Mouse (Mus musculus) colon, adult 2 months (tissue): Measurements from ENCODE around the gene Foxc2. TPM values are rescaled to one million over a fixed set of nuclear protein-coding genes. Genes with fewer than 3 reads are reported as not detected.

ENCODE experiments used
- polyA plus RNA-seq: library from polyadenylated mRNA; depleted of rRNA; stranded (reverse); fragments of >200 nt; gene quantifications from 2 replicates; pipeline ENCODE4 v1.2.3, GENCODE M21; 2012; rRNA removed

Gene Foxc2
- 0.50 and 1.2 TPM in 2 replicates for polyA plus RNA-seq

DNA sequence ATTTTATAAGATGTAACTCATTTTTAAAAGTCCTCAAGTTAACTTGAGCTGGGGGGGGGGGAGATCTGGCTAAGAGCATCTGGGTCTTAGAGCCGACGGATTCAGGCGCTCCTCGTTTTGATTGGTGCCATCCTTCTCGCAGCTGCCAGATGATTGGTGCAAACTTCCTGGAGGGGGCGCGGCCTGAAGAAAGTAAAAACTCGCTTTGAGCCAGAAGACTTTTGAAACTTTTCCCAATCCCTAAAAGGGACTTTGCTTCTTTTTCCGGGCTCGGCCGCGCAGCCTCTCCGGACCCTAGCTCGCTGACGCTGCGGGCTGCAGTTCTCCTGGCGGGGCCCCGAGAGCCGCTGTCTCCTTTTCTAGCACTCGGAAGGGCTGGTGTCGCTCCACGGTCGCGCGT, at the start of gene Foxc2:
Foxc2 (plus strand) TSS at position 224 of the 400 bp plus-strand sequence.

DNA sequence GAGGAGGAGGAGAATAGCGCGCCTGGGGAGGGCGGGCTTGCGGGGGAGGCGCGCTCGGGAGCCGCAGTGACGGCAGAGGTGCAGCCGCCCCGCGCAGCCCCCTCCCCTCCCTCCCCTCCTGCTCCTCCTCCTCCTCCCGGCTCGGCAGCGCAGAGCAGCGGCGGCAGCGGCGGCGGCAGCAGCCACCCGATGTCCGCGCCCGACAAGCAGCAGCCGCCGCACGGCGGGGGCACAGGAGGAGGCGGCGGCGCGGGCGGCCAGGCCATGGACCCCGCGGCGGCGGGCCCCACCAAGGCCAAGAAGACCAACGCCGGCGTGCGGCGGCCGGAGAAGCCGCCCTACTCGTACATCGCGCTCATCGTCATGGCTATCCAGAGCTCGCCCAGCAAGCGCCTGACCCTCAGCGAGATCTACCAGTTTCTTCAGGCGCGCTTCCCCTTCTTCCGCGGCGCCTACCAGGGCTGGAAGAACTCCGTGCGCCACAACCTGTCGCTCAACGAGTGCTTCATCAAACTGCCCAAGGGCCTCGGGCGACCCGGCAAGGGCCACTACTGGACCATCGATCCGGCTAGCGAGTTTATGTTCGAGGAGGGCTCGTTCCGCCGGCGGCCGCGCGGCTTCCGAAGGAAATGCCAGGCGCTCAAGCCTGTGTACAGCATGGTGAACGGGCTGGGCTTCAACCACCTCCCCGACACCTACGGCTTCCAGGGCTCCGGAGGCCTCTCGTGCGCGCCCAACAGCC, 31.6 kb upstream of the Foxc2 start, which contains the start of gene Foxf1:
Foxf1 (plus strand) TSS at position 177 of the 742 bp plus-strand sequence.

DNA sequence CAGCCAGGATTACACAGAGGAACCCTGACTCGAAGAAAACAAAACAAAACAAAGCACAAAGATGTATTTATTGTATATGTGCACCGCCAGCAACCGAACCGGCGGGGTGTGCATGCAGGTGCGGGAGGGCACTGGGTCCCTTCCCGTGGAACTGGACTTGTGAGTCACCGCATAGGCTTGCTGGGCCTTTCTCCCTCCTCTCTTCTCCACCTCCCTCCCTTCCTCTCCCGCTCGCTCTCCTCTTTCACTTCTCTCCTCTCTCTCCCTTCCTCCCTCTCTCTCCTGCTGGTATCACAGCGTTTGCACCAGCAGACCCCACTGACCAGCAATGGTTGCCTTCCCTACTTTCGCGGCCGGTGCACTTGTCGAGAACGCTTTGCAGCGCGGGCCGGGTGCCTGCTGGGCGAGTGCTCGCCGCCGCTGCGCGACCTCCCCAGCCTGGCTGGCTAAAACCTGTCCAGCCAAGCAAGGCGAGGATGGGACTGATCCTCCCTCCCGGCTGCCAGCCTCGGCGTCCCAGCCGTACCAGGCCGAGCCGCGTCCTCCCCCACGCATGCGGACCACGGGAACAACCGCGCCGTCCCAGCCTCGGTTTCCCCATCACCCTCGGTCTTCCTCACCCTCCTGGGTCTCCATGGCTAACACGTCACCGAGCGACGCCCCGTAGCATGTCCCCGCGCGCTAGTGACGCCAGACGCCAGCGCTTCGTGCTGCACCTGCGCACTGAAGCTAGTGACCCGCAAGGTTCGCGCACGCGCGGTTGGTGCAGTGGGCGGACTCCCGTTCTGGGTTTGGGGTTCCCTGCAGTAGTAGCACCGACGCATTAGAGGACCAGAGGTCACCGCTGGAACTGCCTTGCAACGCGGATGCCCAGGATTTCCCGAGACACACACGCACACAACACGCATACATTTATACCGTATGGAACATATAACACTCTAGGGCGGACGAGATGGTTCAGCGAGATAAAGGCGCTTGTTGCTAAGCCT, 8.0 kb upstream of the Foxc2 start, which contains the start of gene Mthfsd:
Mthfsd (minus strand) TSS at position 725 of the 989 bp plus-strand sequence.

DNA sequence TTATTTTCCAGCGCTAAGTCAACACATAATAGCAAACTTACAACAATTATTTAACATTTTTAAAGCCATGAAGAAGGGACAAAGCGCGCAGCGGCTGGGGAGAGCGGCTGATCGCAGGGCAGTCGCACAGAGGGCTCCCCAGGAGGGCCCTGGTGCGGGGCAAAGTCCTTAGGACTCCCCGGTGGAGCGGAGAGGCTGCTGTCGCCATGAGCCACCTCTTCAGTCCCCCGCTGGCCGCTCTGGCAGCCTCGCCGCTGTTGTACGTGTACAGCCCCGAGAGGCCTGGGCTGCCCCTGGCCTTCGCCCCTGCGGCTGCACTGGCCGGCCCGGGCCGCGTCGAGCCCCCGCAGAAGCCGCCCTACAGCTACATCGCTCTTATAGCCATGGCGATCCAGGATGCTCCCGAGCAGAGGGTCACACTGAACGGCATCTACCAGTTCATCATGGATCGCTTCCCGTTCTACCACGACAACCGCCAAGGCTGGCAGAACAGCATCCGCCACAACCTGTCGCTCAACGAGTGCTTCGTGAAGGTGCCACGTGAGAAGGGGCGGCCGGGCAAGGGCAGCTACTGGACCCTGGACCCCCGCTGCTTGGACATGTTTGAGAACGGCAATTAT, 11.9 kb downstream of the Foxc2 start, which contains the start of gene Foxl1:
Foxl1 (plus strand) TSS at position 185 of the 620 bp plus-strand sequence.

Other genes with a start within 250 kb of the Foxc2 start
- gene Foxf1, start 31.8 kb upstream of the Foxc2 start, polyA plus RNA-seq: 75.8 and 87.4 TPM in 2 replicates
- 45.7 and 47.9 TPM in 2 replicates for gene Mthfsd, start 7.8 kb upstream of the Foxc2 start, polyA plus RNA-seq
- 8.3 and 11.0 TPM in 2 replicates for gene Foxl1, start 11.8 kb downstream of the Foxc2 start, polyA plus RNA-seq